Mouse (Mus musculus) kidney, adult 2 months (tissue): Measurements from ENCODE around the gene Kyat1. TPM values are rescaled to one million over a fixed set of nuclear protein-coding genes. Genes with fewer than 3 reads are reported as not detected.
"Not testable (repeated sequence)": the region's sequence is repeated elsewhere in the genome, so short reads cannot be mapped to it uniquely, and the experiment has no call there.

Source experiments
- DNase-seq: peaks from one replicate; pipeline ENCODE4 v3.0.0; 2021
- H3K27ac ChIP-seq: fragments of 200-500 bp; 2 replicates; pipeline ENCODE4 v1.5.1; 2012; ENCODE audit warnings: low read depth, low read length, control low read depth, inconsistent platforms; ENCODE audit not compliant: insufficient read depth
- H3K27me3 ChIP-seq: fragments of 200-500 bp; replicated peaks from 2 replicates; pipeline ENCODE4 v1.6.1; 2012; ENCODE audit warnings: mild to moderate bottlenecking, moderate library complexity, low read length, inconsistent platforms; ENCODE audit not compliant: control insufficient read depth, insufficient read depth
- H3K36me3 ChIP-seq: fragments of 200-500 bp; 2 replicates; pipeline ENCODE4 v1.6.1; 2012; ENCODE audit warnings: mild to moderate bottlenecking, moderate library complexity, low read length, inconsistent platforms; ENCODE audit not compliant: control insufficient read depth, insufficient read depth
- H3K4me1 ChIP-seq: fragments of 200-500 bp; 2 replicates; pipeline ENCODE4 v1.6.1; 2011; ENCODE audit warnings: low read length; ENCODE audit not compliant: control insufficient read depth, insufficient read depth
- H3K4me3 ChIP-seq: fragments of 200-500 bp; 2 replicates; pipeline ENCODE4 v1.5.1; 2011; ENCODE audit warnings: mild to moderate bottlenecking, low read depth, low read length, control low read depth; ENCODE audit not compliant: insufficient read depth
- CTCF ChIP-seq: fragments of 200-500 bp; conservative IDR thresholded peaks from 2 replicates; pipeline ENCODE4 v1.5.1; 2011; ENCODE audit warnings: low read depth, mild to moderate bottlenecking, control low read depth, low read length, moderate library complexity, mixed read lengths; ENCODE audit not compliant: insufficient read depth, insufficient read length
- POLR2A ChIP-seq: fragments of 200-500 bp; IDR thresholded peaks from one replicate; pipeline ENCODE4 v1.6.1; 2011; ENCODE audit warnings: low read depth, low read length, control low read depth
- WGBS: fragments of 180-500 bp; shearing (Covaris S2); methylation state at CpG from one replicate; pipeline ENCODE4 v1.1.7; 2018; 5-methylcytosine and 5-hydroxymethylcytosine counted together
- polyA plus RNA-seq: library from polyadenylated mRNA; depleted of rRNA; stranded (reverse); fragments of >200 nt; gene quantifications from 2 replicates; pipeline ENCODE4 v1.2.3, GENCODE M21; 2012

Kyat1 gene
- polyA plus RNA-seq, 1 experiment: 71.6 TPM

DNA sequence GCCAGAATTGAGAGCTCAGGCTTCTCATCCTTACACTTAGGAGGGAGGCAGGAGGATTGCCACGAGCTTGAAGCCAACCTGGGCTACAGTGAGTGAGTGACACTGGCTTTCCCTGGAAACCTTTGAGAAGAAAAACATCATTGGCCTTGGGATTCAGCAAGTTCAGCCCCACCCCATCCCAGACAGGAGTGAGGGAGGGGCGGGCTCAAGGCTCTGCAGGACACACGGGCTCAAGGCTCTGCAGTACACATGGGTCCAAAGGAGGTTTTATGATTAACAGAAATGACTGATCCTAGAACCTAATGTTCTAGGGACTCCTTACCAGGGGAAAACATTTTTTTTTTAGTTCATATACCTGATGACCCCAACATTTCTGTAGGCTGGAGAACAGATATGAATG lies 21.9 kb downstream of the Kyat1 start:
- no peaks in the 10 kb centered on the region for H3K36me3 ChIP-seq
- H3K4me1 ChIP-seq: no peaks in the 10 kb centered on the region; the same call in 1 of the 2 replicates
- H3K27me3 ChIP-seq: no peaks in the 10 kb centered on the region
- peak; percentile 87 for DNase-seq
- H3K27ac ChIP-seq: peak overlapping the region; percentile 49; the same call in 1 of the 2 replicates
- TF ChIP-seq POLR2A (no peak), CTCF (no peak)
- no peak overlapping the region for H3K4me3 ChIP-seq
- WGBS: 36% methylated on average over 3 of the region's 3 CpGs

DNA sequence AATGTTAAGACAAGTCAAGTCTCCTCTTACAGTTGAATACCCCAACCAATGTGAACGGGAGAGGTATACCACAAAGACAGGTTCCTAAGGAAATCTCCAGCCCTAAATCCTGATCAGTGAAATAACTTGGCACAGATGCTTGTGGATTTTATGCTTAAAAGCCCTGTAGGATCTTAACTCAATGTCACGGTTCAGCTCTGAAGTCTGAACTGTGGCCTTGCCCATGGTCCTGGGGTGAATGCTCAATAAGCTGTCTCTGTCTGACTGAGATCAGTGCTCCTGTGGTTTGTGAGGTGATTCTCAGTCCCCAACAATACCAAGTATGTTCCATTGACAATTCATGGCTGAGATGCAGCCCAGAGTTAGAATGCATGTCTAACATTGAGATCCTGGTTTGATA lies 23.2 kb downstream of the Kyat1 start:
- H3K27ac ChIP-seq: no peak overlapping the region
- 73% methylated on average over 2 of the region's 2 CpGs for WGBS
- no peaks in the 10 kb centered on the region for H3K36me3 ChIP-seq
- no peaks in the 10 kb centered on the region; the same call in 1 of the 2 replicates for H3K4me1 ChIP-seq
- no peaks in the 10 kb centered on the region for H3K27me3 ChIP-seq
- H3K4me3 ChIP-seq: no peak overlapping the region
- peak; percentile 55 for DNase-seq
- TF ChIP-seq POLR2A: no peak
- no peak for TF ChIP-seq CTCF

DNA sequence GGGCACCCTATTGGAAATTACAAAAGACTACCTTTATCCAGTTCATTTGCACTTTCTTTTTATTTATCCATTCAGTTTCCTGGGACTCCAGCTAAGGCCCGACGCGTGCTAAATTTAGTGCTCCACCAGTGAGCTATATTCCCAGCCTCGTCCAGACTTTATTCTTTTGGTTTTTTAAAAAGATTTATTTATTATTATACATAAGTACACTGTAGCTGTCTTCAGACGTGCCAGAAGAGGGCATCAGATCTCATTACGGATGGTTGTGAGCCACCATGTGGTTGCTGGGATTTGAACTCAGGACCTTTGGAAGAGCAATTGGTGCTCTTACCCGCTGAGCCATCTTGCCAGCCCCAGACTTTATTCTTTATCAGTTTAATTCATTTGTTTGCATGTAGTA lies 26.9 kb downstream of the Kyat1 start:
- not testable (repeated sequence) for H3K4me1 ChIP-seq, H3K27ac ChIP-seq, DNase-seq, H3K27me3 ChIP-seq, H3K36me3 ChIP-seq
- WGBS: 50% methylated on average over 7 of the region's 7 CpGs
- 0 out of 2 replicates have a peak overlapping the region, but pooled peaks have one; percentile 5 for H3K4me3 ChIP-seq

DNA sequence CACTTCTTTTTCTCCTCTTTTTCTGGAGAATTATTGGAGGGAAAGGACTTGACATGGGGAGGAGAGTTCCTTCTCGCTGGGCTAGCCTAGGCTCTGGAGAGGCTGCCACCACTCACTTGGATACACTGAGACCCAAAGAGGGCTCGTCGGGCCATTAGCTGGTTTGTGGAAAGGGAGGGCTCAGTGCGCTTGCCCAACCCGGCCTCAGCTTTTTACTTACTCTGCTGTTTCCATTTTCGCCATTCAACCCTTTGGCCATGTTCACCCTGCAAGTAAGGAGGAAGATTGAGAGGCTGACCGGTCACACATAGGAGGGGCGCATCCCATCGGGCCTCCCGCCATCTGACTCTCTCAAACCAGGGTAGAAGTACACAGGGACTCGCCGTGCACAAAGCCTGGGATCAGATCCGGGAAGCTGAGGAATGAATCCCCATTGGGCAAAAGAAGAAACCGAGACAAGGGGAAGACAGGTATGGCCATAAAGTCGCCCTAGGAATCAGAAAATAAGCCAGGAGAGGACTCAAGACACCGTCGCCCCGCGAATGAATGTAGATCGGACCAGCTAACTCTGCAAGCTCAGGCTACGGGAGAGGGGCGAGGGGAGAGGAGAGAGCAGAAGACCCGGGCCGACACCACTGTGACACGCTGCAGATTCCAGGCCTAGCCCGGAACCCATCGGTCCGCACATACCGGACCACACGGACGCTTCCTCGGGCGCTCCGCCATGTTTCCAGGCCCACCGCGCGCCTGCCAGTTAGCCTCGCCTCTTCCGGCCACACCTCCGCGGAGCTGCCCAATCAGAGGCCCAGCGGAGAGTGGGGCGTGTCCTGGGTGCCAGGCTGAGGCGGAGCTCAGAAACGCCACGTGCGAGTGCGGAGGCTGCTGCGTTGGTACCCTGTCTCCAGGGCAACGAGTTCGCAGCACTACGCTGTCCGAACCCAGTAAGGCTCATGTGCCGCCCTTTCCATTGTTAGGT lies 27.7 kb downstream of the Kyat1 start, which contains the start of gene Spout1:
Gene Spout1 (minus strand): TSS at position 760 of the 976 bp plus-strand sequence.
- DNase-seq: peak; percentile 97
- WGBS: 3% methylated on average over 54 of the region's 54 CpGs
- Histone ChIP-seq H3K27me3 (no peaks in the 10 kb centered on the region), H3K4me1 (no peaks in the 10 kb centered on the region; the same call in 1 of the 2 replicates), H3K4me3 (peak within 1 kb of the TSS; percentile 80), H3K27ac (no peak within 1 kb of the TSS), H3K36me3 (no peaks in the 10 kb centered on the region)
- TF ChIP-seq CTCF (no peak), POLR2A (peak; percentile 50)

DNA sequence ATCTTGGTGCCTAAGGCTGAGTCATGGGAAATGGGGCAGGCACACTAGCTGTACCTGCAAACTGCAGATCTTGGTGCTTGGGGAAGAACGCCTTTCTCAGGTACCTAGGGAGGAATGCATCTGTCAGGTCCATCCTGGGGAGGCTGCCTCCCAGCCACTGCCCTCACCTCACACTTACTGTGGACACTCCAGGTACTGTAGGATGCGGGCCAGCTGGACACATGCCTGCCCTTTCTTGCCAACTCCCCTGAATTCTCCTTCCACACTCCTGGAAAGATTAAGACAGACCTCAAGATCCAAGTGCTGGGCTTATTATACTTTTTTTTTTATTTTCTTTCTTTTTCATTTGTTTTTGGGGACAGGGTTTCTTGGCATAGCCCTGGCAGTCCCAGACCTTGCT lies 29.1 kb downstream of the Kyat1 start:
- no peak overlapping the region for H3K27ac ChIP-seq
- H3K36me3 ChIP-seq: no peaks in the 10 kb centered on the region
- no peak overlapping the region for H3K4me3 ChIP-seq
- peak; percentile 84 for DNase-seq
- H3K27me3 ChIP-seq: no peaks in the 10 kb centered on the region
- H3K4me1 ChIP-seq: peaks cover 4% of the 10 kb centered on the region; the same call in 1 of the 2 replicates
- WGBS: 89% methylated on average over 2 of the region's 2 CpGs
- no peak for TF ChIP-seq POLR2A
- TF ChIP-seq CTCF: no peak

DNA sequence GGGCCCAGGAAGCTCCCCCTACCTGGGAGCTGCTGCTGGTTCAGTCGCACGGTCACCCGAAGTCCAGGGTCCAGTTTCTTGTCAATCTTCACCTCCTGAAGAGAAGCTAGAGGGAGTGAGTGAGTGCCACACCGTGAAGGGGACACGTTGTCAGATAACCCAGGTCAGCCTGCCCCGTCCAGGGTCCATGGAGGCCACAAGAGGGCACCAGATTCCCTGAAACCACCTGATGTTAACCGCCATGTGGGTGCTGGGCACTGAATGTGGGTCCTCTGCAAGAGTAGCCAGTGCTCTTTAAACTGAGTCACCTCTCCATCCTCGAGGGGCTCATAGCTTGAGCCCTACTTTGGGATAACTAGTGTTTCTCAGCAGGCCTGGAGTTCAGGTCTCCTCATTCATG lies 29.8 kb downstream of the Kyat1 start:
- WGBS: 75% methylated on average over 8 of the region's 8 CpGs
- DNase-seq: peak; percentile 29
- peak; percentile 47 for TF ChIP-seq CTCF
- TF ChIP-seq POLR2A: no peak
- Histone ChIP-seq H3K4me1 (peaks cover 4% of the 10 kb centered on the region; the same call in 1 of the 2 replicates), H3K36me3 (no peaks in the 10 kb centered on the region), H3K27me3 (no peaks in the 10 kb centered on the region), H3K27ac (no peak overlapping the region), H3K4me3 (no peak overlapping the region)

DNA sequence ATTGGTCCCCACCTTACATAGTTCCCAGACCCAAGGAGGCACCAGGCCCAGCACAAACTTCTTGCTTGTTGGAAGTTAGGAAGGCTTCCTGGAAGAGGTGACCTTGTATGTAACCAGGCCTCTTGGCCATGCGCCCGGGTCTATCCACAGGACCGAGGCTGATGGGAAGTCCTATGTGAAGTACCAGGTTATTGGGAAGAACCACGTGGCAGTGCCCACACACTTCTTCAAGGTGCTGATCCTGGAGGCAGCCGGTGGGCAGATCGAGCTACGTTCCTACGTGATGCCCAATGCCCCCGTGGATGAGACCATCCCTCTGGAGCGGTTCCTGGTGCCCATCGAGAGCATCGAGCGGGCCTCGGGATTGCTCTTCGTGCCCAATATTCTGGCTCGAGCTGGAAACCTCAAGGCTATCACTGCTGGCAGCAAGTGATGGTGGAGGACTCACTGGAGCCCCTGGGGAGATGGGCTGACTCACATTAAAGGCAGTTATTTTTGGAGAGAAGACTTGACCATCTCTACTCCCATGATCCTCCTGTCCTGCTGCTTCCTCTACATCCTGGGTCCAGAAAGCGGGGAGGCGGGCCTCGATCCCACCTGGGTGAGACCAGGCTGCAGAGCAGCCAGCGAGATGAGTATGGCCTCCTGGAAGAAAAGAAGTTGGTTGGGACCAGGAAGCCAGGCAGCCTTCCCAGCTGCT lies 32.0 kb downstream of the Kyat1 start:
- H3K27ac ChIP-seq: no peak overlapping the region
- no peak for DNase-seq
- TF ChIP-seq POLR2A: no peak
- no peak overlapping the region for H3K4me3 ChIP-seq
- H3K4me1 ChIP-seq: peaks cover 4% of the 10 kb centered on the region; the same call in 1 of the 2 replicates
- no peaks in the 10 kb centered on the region for H3K27me3 ChIP-seq
- H3K36me3 ChIP-seq: no peaks in the 10 kb centered on the region
- 91% methylated on average over 20 of the region's 20 CpGs for WGBS
